Mouse (Mus musculus): Measurements from ENCODE around the gene Car6. TPM values are rescaled to one million over a fixed set of nuclear protein-coding genes. Genes with fewer than 3 reads are reported as not detected.

Gene Car6
- polyA plus RNA-seq, 1 experiment = 0.11 TPM

- no peak overlapping the region for H3K4me3 ChIP-seq (replicated peaks; ENCODE audit: extremely low read depth, low read depth, low read length)
- TF ChIP-seq CTCF (IDR thresholded peaks at IDR 0.05; ENCODE audit: insufficient read depth, low read length) (no peak), POLR2A (IDR thresholded peaks at IDR 0.05; ENCODE audit: borderline replicate concordance, extremely low read depth, low read depth, low read length) (no peak)
- no peaks in the 10 kb centered on the region for H3K4me1 ChIP-seq (ENCODE audit: control insufficient read depth, insufficient read depth, low read length)
- 65% methylated on average over 8 of the region's 8 CpGs for WGBS
- no peak for DNase-seq
These were observed 48.6 kb downstream of the Car6 start for GRCm38 (mm10) chr4:150152483-150152882.

- no peaks in the 10 kb centered on the region for H3K4me1 ChIP-seq (ENCODE audit: control insufficient read depth, insufficient read depth, low read length)
- TF ChIP-seq CTCF (IDR thresholded peaks at IDR 0.05; ENCODE audit: insufficient read depth, low read length) (no peak), POLR2A (IDR thresholded peaks at IDR 0.05; ENCODE audit: borderline replicate concordance, extremely low read depth, low read depth, low read length) (no peak)
- no peak overlapping the region for H3K4me3 ChIP-seq (replicated peaks; ENCODE audit: extremely low read depth, low read depth, low read length)
- 78% methylated on average over 7 of the region's 7 CpGs for WGBS
- no peak for DNase-seq
These were observed 50.1 kb downstream of the Car6 start for GRCm38 (mm10) chr4:150151045-150151444.

GRCm38 (mm10) chr4:150146286-150146685 is 54.8 kb downstream of the Car6 start:
- Histone ChIP-seq H3K4me1 (ENCODE audit: control insufficient read depth, insufficient read depth, low read length) (no peaks in the 10 kb centered on the region), H3K4me3 (replicated peaks; ENCODE audit: extremely low read depth, low read depth, low read length) (no peak overlapping the region)
- WGBS = 83% methylated on average over 4 of the region's 4 CpGs
- no peak for TF ChIP-seq POLR2A (IDR thresholded peaks at IDR 0.05; ENCODE audit: borderline replicate concordance, extremely low read depth, low read depth, low read length)
- no peak for TF ChIP-seq CTCF (IDR thresholded peaks at IDR 0.05; ENCODE audit: insufficient read depth, low read length)
- DNase-seq = no peak

- TF ChIP-seq CTCF (IDR thresholded peaks at IDR 0.05; ENCODE audit: insufficient read depth, low read length) (no peak), POLR2A (IDR thresholded peaks at IDR 0.05; ENCODE audit: borderline replicate concordance, extremely low read depth, low read depth, low read length) (no peak)
- WGBS = 32% methylated on average over 12 of the region's 12 CpGs
- H3K4me1 ChIP-seq (ENCODE audit: control insufficient read depth, insufficient read depth, low read length) = no peaks in the 10 kb centered on the region
- no peak overlapping the region for H3K4me3 ChIP-seq (replicated peaks; ENCODE audit: extremely low read depth, low read depth, low read length)
- no peak for DNase-seq
These were observed 56.9 kb downstream of the Car6 start for GRCm38 (mm10) chr4:150144242-150144641.

- no peak overlapping the region for H3K4me3 ChIP-seq (replicated peaks; ENCODE audit: extremely low read depth, low read depth, low read length)
- WGBS = 70% methylated on average over 7 of the region's 7 CpGs
- H3K4me1 ChIP-seq (ENCODE audit: control insufficient read depth, insufficient read depth, low read length) = 0 out of 2 replicates have a peak, but pooled peaks cover 2% of the 10 kb centered on the region
- TF ChIP-seq CTCF (IDR thresholded peaks at IDR 0.05; ENCODE audit: insufficient read depth, low read length) (no peak), POLR2A (IDR thresholded peaks at IDR 0.05; ENCODE audit: borderline replicate concordance, extremely low read depth, low read depth, low read length) (no peak)
- DNase-seq = no peak
These were observed 60.8 kb downstream of the Car6 start for GRCm38 (mm10) chr4:150140346-150140745.

GRCm38 (mm10) chr4:150139090-150139489 is 62.0 kb downstream of the Car6 start:
- Histone ChIP-seq H3K4me1 (ENCODE audit: control insufficient read depth, insufficient read depth, low read length) (0 out of 2 replicates have a peak, but pooled peaks cover 2% of the 10 kb centered on the region), H3K4me3 (replicated peaks; ENCODE audit: extremely low read depth, low read depth, low read length) (no peak overlapping the region)
- WGBS = 54% methylated on average over 13 of the region's 13 CpGs
- no peak for TF ChIP-seq CTCF (IDR thresholded peaks at IDR 0.05; ENCODE audit: insufficient read depth, low read length)
- no peak for TF ChIP-seq POLR2A (IDR thresholded peaks at IDR 0.05; ENCODE audit: borderline replicate concordance, extremely low read depth, low read depth, low read length)
- DNase-seq = no peak

GRCm38 (mm10) chr4:150138084-150138543 is 63.0 kb downstream of the Car6 start:
- Histone ChIP-seq H3K4me3 (replicated peaks; ENCODE audit: extremely low read depth, low read depth, low read length) (no peak overlapping the region), H3K4me1 (ENCODE audit: control insufficient read depth, insufficient read depth, low read length) (0 out of 2 replicates have a peak, but pooled peaks cover 2% of the 10 kb centered on the region)
- WGBS = 16% methylated on average over 9 of the region's 9 CpGs
- TF ChIP-seq POLR2A (IDR thresholded peaks at IDR 0.05; ENCODE audit: borderline replicate concordance, extremely low read depth, low read depth, low read length) (no peak), CTCF (IDR thresholded peaks at IDR 0.05; ENCODE audit: insufficient read depth, low read length) (no peak)
- peak; percentile 27 for DNase-seq

- DNase-seq = no peak
- WGBS = 79% methylated on average over 7 of the region's 7 CpGs
- Histone ChIP-seq H3K4me3 (replicated peaks; ENCODE audit: extremely low read depth, low read depth, low read length) (no peak overlapping the region), H3K4me1 (ENCODE audit: control insufficient read depth, insufficient read depth, low read length) (0 out of 2 replicates have a peak, but pooled peaks cover 2% of the 10 kb centered on the region)
- TF ChIP-seq CTCF (IDR thresholded peaks at IDR 0.05; ENCODE audit: insufficient read depth, low read length) (no peak), POLR2A (IDR thresholded peaks at IDR 0.05; ENCODE audit: borderline replicate concordance, extremely low read depth, low read depth, low read length) (no peak)
These were observed 63.6 kb downstream of the Car6 start for GRCm38 (mm10) chr4:150137368-150138083.

Other genes with a start within 250 kb of the Car6 start
- 20.2 and 23.4 TPM in 2 replicates for gene Spsb1, start 246.3 kb downstream of the Car6 start, polyA plus RNA-seq (2012; rRNA removed)
- 148 and 171 TPM in 2 replicates for gene H6pd, start 192.3 kb downstream of the Car6 start, polyA plus RNA-seq (2012; rRNA removed)
- 3.8 and 5.0 TPM in 2 replicates for gene Gpr157, start 114.0 kb downstream of the Car6 start, polyA plus RNA-seq (2012; rRNA removed)
- 0.66 and 4.5 TPM in 2 replicates for gene Slc2a5, start 82.0 kb downstream of the Car6 start, polyA plus RNA-seq (2012; rRNA removed)
- not detected in 2 replicates for gene Slc2a7, start 52.4 kb downstream of the Car6 start, polyA plus RNA-seq (2012; rRNA removed)
- 90.4 and 220 TPM in 2 replicates for gene Eno1, start 35.4 kb upstream of the Car6 start, polyA plus RNA-seq (2012; rRNA removed)
- 36.0 and 42.0 TPM in 2 replicates for gene Rere, start 80.3 kb upstream of the Car6 start, polyA plus RNA-seq (2012; rRNA removed)

Data from lung, adult 2 months (tissue).